Mouse (Mus musculus) urinary bladder, postnatal 14 days (tissue): ENCODE data around the gene Ribc1.

Experiments
- DNase-seq: peaks from one replicate; pipeline ENCODE4 v3.0.0; 2021; ENCODE audit warnings: low spot score

Gene Ribc1

DNA sequence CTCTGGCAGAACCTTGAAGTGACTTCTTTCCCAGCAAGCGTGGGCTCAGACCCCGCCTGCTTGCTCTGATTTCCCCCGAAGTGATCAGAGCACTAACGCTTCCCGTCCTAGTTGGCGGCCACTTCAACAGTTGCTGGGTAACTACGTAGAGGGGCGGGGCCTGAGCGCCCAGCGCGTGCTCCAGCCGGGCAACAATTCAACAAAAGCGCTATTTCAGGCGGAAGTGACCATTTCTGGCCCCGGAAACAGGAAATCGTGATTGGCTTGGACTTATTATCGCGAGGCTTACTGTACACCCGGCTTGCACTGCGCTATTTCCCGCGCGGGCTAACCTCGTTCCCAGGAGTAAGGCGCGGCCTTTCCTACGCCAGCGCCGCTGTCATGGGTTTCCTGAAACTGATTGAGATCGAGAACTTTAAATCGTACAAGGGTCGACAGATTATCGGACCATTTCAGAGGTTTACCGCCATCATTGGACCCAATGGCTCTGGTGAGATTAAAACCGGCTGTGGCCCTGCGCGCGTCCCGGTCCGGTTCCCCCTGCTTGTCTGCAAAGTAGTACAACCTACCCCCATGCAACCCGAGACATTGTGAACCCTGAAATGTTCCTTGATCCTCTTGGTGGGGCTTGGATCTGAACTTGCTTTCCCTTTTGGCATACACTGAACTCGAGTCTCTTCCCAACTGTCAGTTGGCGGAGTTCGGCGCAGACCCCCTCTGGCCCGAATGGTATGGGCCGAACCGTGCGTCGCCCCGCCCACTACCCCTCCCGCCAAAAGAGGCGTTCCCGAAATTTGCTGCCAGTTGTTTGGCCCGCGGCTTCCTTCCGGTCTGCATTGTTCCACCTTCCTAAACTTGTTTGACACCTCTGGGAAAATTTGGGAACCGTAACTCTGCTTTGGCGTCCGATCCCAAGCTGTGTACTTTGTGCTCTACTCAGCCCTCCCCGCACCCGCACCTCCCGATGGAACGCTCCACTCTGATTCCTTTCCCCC lies at the start of gene Ribc1, which contains the start of gene Smc1a:
Gene Ribc1, minus strand, starts transcription at position 145 of the 995 bp plus-strand sequence.
Gene Smc1a, plus strand, starts transcription at position 278 of the 995 bp plus-strand sequence.
- peak; percentile 89 for DNase-seq

DNA sequence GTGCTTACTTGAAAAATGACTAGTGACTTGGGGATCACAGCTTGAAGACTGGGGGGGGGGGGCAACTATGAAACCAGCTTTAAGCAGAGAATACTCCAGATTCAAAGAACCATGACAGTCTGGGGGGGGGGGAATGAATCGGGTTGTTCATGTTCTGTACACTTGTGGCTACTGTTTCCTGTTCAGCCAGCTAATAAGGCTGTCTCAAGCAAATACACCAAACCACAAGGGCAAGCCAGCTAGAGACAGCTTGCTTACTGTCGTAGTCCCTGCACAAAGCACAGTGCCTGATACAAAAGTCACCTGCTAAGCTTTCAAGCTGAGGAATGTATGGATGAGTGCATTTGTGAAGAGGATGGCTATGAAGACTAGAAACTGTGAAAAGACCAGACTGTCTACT lies 49.6 kb upstream of the Ribc1 start:
- no peak for DNase-seq

- DNase-seq, result no peak
Observed at GRCm38 (mm10) chrX:152054094-152054493, 38.0 kb upstream of the Ribc1 start.

DNA sequence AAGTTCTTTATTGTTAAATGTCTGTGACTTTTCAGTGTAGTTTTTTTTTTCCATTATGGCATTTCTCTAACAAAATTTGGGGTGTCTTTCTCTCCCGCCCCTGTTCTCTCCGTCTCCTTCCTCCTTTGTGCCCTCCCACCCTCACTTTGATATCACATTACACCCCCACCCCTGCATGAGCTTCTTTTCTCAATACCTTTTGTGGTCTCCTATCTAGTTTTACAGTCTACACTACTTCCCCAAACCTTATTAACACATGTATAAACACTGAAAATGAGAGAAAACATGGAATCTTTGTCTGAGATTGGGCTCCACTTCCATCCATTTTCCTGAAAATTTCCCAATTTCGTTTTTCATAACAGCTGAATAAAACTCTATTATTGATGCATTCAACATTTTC lies 36.5 kb upstream of the Ribc1 start:
- no peak for DNase-seq

DNA sequence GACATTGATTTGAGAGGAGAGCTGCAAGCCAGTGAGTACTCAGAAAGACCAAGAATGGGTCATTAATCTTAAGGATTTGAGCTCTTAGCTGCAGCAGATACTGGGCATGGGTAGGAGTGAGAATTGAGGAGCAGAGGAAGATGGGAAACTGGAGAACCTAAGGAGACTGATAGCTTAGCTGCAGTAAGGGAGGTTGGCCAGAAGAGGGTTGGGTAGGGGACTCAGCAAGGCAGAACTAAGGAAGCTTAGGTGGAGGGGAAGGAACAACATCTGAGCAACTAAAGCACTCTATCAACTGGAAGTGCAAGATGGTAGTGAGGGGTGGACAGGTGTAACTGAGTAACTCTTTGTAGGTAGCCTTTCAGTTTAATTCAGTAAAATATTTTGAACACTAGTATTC lies 31.1 kb upstream of the Ribc1 start:
- DNase-seq, result no peak

DNA sequence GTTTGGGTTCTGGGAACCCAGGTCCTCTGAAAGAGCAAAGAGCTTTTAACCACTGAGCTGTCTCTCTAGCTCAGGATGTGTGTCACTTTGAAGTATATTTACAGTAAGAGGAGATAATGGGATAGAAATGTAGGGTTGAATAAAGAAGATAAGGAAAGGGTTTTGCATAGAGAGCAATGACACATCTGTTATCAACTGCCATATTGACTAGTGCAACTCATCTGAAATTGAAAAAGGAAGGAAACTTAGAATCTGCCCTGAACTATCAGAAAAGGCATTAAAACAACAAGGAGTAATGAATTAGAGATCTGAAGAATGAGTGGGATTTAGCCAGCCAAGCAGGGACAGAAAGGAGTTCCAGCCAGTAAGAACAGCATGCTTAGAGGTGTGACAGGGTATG lies 23.8 kb upstream of the Ribc1 start:
- no peak for DNase-seq

GRCm38 (mm10) chrX:152019294-152019693 lies 3.2 kb upstream of the Ribc1 start:
- DNase-seq, result no peak

DNA sequence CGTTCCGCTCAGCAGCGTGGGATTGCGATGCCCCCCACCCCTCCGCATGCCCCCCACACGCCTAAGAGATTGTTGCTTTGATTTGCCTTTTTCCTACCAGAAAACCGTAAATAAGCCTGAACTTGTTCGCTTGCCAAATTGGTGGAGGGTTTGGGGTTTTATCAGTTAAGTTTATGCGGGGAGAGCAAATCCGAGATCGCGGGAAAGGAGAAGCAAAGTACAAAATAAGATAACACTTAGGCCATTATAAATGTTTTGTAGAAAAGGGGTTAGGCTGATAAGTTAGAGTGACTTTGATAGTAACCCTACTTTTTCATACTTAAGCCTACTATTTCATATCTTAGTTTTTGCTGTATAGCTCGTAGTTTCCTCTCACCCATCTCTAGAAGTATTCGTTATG lies 1.1 kb upstream of the Ribc1 start:
- no peak for DNase-seq

GRCm38 (mm10) chrX:152015752-152016150 lies 344 bp downstream of the Ribc1 start:
- DNase-seq, result no peak

DNA sequence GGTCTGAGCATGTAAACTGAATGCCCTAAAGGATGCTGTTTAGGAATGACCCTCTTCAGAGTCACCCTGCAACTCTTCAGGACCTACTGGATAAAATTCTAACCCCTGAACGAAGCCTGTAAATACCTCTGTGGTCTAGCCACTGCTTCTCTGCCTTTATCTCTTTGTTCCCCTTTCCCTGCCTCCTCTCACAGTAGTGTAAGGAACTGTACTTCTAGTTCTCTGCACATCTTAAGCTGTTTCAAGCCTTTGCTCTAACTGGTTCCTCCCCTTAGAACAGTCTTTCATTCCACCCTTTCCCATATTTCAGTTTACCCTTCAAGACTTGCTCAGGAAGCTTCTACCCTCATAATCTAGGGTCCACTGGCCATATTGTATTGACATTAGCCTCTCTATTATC lies 8.2 kb downstream of the Ribc1 start:
- DNase-seq, result no peak

- no peak for DNase-seq
Observed at GRCm38 (mm10) chrX:152002865-152003264, 13.2 kb downstream of the Ribc1 start.

GRCm38 (mm10) chrX:152001737-152002710 lies 14.1 kb downstream of the Ribc1 start, which contains the start of gene Hsd17b10:
Hsd17b10 (plus strand) TSS chrX:152001845.
- DNase-seq, result peak; percentile 85

DNA sequence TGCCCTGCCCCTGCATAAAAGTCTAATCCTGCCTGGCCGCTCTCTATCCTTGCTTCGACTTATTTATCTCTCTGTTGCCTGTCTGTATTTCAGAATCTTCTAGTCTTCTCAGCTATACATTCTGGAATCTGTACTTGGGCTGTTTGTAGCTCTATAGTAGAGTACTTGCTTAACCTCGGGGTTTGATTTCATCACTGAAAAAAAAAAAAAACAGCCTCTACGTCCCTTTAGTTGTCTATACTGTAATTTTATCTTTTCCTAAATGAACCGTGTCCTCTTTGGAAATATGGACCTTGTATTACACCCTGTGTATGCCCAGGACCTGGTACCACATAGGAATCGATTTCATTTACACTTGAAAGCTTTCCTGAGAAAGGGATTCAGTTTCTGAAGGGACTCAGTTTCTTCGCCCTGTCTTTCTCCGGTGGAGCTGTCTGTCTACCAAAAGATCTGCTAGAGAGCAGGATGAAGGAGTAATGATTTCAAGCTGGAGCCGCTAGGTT lies 14.9 kb downstream of the Ribc1 start:
- no peak for DNase-seq

DNA sequence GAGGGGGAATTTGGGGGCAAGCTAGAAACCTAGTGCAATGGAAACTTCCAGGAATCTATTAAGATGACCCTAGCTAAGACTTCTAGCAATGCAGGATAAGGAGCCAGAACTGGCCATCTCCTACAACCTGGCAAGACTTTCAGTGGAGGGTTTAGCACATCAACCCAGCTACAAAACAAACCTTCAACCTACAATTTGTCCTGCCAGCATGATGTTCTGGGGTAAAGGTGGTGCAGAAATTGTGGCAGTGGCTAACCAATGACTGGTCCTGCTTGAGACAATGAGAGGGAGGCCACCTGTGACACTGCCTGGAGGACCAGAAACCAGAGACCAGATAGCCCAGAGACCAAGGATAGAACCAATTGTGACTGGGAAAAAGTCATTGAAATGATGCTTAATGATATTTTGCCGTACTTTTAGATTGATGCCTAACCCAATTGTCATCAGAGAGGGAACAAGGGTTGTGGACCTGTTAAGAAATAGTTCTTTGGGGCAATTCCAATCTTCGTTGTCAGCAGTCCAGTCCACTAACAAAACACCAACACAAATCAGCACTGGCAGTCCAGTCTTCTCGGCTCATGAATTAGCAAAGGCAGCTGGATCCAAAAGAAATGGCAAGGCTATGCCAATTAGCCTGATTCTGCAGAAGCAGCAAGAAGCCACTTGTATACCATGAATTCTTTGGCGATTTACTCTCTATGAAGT lies 16.9 kb downstream of the Ribc1 start:
- no peak for DNase-seq
